Mouse (Mus musculus) CD4-positive, CD25-positive, alpha-beta regulatory T cell, adult 2 months (primary cell): ENCODE data around the gene Syt11.
A peak's percentile ranks its signal among the peaks of the same experiment; 100 is the strongest.
"Not testable (repeated sequence)": the region's sequence is repeated elsewhere in the genome, so short reads cannot be mapped to it uniquely, and the experiment has no call there.

Experiments used
- DNase-seq: peaks from one replicate; pipeline ENCODE4 v3.0.0-alpha.2; 2012; ENCODE audit warnings: low read depth, low spot score

Gene Syt11

DNA sequence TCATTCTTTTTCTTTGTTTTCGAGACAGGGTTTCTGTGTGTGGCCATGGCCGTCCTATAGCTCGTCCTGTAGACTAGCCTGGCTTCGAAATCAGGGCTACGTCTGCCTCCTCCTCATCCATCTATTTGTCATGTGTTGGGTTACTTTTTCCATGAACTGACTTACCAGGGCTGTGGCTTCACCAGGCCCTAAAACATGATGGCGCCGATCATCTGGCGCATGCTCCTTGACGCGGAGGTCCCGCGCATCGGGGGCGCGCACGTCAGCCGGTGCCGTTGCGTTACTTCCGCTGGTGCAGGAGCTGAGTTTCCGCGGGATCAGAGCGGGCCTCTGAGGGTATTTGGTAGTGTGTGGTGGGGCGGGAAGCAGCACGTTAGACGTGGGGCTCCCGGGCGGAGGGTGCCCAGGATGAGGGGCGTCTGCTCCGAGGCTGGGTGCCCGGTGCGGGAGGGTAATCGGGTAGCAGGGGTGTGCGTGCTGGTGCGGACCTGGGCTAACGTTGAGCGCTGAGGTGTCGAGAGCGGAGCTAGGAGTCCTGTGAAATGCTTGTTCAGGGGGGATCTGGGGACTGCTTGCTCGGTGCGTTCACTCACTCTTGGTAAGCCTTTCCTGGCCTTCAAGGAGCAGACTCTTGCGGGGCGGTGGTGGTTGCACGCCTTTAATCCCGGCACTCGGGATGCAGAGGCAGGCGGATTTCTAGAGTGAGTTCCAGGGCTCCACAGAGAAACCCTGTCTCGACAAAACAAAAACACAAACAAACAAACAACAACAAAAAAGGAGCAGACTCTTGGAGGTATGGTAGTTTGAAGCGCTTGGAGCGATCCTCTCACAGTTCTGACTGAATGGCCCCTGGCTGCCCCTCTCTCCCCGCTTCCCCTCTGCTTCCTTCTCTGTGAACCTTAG is at the start of gene Syt11:
TSS of gene Syt11 (minus strand) at position 226 of the 903 bp plus-strand sequence.
- DNase-seq, result peak; percentile 56

DNA sequence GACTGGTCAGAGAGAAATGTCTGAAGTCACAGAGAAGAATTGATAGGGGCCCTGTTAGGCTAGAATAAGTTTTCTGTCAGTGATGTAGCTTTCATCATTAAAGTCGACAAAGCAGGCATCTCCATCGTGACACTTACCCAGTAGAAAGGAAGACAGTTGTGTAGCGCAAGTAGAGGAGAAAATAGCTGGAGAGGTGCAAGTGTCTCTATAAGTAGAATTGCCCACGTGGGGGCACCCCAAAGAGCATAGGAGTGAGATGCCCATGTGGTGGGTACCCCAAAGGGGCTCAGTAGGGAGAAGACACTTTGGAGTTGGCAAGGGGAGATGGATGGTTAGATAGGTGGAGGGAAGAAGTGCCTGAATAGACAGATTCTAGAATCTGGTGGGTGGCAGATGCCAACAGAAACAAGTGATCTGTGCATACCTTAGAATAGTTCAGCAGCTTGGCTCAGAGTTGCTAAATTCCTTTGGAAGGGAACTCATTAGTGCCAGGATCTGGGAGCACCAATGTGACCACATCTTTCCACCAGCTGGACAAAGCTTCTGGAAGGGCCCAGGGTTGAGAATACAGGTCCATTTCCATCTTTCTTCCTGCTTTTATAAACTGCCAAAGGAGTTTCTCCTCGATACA is 29.1 kb upstream of the Syt11 start:
- no peak for DNase-seq

DNA sequence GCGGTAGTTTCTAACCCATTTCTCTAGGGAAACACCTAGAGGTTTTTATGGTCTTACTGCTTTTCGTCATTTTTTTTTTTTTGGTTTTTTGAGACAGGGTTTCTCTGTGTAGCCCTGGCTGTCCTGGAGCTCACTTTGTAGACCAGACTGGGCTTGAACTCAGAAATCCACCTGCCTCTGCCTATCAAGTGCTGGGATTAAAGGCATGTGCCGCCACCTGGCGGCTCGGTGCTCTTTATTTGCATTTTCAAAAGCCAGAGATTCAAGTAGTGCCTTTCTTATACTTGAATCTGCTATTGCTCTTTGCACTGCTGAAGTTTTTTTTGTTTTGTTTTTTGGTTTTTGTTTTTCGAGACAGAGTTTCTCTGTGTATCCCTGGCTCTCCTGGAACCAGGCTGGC is 22.5 kb upstream of the Syt11 start:
- DNase-seq, result not testable (repeated sequence)

DNA sequence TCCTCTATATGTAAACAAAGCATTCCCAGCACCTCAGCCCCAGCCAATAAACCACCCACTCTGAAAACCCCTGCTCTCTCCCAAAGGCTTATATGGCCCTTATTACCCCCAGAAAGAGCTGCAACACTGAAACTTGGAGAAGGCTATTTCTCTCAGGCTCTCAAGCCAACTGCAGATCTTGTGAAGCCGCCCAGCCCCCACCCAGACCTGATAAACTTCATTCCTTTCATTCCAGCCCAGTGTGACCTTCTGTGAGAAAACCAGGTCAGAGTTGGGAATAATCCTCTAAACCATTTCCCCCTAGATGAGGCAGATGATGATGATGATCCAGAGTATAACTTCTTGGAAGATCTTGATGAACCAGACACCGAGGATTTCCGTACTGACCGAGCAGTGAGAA is 13.1 kb upstream of the Syt11 start:
- not testable (repeated sequence) for DNase-seq

DNA sequence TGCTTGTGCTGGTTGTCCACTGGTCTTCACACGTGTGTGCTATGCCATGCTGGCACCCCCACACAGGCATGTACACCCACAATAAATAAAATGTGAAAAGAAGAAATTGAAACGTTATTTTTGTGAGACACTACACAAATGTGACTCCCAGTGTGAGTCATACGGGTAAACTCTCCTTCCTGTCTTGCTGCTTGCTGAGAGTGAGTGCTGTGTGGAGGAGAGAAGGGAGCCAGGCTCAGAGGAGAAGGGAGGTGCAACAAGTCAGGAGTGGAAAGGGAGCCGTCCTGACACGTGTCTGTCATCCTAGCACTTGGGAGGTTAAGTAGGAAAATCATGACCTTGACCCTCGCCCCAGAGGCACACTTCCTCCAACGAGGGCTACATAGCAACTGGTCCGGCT is 11.8 kb upstream of the Syt11 start:
- DNase-seq, result not testable (repeated sequence)

DNA sequence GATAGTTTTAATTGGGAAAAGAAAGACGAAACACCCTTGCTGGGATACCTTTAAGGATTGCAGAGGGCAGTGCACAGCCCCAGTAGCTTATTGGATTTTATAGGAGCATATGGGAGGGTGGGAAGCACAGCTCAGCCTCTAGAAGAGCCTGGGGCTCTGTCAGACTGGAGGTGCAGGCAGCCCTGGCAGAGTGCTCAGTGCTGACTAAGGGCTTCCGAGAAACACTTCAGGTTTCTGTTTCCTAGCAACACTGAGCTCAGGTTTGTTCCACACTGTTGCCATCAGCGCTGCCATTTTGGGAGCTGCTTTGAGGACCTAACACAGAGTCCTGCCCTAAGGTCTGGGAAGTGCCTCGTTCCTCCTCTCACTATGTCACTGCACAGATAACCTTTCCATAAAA is 11.4 kb upstream of the Syt11 start:
- not testable (repeated sequence) for DNase-seq

DNA sequence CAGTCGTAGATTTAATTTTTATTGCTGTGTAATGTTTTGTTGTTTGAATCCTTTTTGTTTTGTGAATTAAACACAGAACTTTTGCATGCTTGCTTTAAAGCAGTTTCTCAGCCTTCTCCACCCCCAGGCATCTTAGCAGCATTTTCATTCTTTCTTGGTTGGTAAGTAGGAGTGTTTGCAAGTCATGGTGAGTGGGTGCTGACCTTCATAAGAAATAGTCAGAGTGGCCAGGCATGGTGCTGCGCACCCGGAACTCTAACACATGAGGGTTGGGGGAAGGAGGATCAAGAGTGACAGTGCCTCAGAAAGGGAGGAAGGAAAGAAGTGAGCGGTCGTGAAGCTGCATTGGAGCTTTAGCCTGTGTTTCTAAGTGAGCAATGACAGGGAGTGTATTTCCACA is 9.9 kb upstream of the Syt11 start:
- no peak for DNase-seq

DNA sequence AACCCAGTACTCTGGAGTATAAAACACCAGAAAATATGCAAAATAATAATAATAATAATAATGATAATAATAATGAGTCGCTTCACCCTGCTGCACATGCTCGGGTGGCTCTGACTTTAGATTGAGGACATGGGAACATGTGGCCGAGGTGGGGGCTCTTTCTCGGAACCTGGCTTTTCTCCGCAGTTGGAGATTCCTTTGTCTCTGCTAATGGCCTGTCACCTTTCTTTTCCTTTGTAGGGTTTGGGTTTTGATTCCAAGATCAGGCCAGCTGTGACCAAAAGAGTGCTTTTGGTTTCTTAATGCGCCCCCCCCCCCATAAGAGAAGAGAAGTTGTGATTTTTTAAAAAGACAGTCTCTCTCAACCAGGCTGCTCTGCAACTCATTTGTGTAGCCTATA is 1.8 kb downstream of the Syt11 start:
- DNase-seq, result not testable (repeated sequence)

DNA sequence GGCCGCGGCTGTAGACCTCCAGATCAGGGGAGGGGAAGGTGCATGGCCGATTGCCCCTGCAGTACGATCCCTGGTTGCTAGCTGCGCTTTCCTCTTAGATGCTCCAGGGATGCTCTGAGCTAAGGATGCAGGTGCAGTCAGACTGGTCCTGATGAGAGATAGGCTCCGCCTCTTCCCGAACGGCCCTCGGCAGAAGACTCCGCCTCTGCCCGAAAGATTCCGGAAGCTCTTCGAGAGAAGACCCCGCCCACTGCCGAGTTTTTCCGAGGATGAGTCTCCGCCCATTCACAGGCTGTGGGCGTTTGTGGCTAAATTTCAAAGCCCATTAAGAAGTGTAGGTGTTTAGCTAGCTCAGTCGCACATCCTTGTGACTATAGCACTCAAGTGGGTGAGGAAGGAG is 2.6 kb downstream of the Syt11 start:
- DNase-seq, result peak; percentile 91

DNA sequence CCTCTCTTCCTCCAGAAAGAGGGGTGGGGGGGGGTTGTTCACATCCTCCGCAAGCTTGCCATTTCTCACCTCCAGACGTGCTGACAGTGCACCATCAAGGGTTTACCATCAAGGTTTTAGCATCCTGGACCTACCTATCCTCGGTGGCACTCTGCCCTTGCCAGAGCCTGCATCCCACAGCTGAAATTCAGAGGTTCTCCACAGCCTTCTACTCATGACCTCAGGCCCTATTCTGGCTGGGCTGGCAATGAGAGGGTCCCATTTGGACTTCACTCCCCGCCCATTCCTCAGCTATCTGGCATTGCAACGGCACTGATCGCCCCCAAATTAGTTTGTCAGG is 3.1 kb downstream of the Syt11 start:
- DNase-seq, result not testable (repeated sequence)

DNA sequence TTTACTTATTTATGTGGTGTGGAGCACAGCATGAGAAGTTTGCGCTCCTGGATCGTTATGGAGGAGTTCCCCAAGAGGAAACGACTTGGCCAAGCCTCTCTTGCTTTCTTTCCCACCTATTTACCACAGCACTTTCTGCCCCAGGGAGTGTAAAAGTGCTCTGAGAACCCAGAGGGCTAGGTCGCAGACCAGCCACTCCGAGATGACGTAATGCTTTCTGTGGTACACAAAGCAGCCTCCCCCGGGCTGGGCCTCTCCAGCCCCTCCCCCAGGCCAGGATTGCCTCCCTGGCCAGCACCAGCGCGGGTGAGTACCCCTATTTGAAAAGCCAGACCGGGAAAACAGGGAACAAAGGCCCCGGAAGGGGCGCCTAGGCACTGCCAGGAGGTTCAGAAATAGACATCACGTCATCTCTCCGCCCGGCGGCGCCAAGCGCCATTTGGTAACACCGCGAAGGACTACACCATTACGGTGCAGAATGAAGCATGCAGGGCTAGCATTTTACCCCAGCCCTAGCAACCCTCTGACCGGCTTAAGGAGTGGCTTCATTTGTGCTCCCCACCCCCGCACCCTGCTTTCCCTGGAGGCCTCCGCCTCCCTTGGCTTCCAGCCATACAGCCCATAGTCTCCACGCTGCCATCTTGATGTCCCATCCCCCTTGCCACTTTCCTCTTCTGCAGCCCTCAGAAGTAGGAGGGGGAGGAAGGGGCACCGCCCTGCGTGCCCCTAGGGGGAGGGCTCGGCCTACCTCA is 3.6 kb downstream of the Syt11 start:
- DNase-seq, result peak; percentile 84

DNA sequence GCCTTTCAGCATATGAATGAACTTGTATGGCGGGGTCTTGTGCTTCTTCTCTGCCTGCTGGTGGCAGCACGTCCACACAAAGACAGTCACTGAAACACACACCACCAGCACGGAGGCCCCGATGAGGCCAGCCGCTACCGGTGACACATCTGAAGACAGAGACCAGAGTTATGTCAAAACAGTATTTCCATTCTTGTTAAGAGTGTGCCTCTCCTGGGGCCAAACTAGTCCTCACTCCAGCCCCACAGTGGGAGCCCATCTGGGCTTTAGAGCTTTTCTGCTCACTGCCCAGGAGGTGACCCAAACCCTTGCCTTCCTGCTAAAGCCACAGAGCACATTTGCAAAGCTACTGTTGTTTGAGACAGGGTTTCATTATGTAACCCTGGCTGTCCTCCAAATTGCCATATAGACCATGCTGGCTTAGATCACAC is 12.5 kb downstream of the Syt11 start:
- DNase-seq, result peak; percentile 57

DNA sequence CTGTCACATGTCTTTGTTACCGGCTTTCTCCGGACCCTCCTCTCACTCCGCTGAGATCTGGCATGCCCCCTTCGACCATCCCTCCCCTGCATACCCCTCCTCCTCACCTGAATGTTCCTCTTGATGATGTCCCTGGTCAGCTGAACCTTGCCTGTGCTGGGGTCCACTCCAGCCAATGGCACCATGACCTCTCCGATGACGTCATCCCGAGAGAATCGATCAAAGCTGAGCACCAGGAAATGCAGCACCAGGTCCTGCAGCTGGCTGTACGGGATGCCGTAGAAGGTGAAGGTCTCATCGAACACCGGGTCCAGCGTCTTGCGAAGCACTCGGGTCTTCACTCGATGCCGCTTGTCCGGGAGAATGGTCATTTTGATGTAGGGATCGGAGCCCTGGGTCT is 13.3 kb downstream of the Syt11 start:
- DNase-seq, result no peak

DNA sequence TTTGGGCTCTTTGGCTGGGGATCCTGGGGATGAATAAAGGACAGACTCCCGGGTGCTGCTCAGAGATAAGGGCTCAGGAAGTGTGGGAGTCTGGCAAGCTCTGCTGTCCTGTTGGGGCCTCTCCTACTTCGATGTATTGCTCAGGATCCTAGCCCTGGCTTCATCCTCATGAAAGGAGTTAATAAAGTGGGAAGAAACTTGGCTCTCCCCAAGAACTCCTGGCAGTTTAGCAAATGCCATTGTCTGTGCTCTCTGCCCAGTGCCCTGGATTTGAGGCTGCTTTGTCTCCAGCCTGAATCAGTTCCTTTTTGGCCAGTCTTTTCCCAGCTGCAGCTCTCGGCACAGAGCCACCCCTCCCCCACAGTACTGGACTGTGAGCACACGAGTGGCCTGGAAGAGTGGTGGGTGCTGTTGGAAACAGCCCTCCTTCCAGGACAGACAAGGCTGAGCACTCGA is 16.9 kb downstream of the Syt11 start:
- no peak for DNase-seq

DNA sequence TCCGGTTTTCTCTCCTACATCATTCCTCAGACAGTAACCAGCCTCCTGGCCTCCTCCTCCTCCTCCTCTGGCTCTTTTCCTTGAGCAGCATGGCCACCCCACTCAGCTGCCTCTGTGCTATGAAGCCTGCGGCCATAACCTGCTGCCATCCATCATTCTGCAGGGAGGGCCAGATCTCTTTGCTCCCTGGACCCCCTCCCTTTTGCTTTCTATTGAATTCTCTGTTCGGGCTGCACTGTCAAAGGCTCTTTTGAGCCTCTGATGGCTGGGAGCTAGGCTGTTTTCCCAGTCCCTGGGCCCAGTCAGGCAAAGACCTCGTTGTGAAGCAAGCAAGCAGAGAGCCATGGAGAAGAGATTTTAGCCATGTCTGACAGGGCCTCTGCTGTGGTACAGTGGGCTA is 18.7 kb downstream of the Syt11 start:
- DNase-seq, result no peak

DNA sequence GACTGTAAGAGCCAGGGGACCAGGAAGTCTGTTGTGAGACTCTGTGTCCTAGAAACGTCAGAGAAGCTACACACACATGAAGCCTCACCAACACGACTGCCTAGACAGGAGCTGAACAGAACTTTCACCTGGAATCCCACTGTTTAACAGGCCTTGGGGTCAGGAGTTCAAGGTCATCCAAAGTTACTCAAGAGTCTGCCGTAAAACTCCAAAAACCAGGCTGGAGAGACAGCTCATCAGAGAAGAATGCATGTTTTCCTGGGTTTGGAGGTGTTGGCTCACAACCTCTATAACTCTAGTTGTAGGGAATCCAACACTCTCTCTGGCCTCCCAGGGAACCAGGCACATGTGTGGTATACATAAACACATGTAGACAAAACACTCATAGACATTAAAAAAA is 19.4 kb downstream of the Syt11 start:
- no peak for DNase-seq

DNA sequence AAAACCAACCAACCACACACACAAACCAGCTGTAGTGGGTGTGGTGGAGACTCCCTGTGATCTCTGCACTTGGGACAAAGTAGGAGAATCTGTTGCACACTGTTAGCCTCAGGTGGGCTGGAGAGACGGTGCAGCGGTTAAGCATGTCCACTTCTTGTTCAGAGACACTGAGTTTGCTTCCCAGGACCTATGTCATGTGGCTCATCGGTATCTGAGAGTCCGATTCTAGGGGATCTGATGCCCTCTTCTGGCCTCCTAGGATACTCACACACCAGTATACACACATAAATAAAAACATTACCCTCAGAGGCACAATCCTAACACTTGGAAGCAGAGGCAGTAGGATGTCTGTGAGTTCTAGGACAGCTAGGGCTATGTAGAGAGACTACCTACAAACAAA is 20.7 kb downstream of the Syt11 start:
- peak; percentile 29 for DNase-seq

DNA sequence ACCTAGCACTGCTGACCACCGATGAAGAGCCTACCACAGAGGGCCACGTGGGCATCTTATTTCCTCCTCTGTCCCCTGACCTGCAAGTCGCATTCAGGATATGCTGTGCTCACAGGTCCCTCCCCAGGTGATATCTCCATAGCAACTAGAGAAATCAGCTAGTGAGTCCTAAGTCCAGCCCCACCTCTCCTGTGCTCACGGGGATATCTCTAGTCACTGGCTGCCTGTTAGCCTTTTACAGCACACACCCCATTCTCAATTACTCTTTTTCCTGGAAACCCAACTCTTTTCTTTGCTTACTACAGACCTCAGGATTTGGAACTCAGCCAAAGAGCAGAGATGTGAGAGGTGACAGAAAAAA is 28.1 kb downstream of the Syt11 start:
- no peak for DNase-seq

DNA sequence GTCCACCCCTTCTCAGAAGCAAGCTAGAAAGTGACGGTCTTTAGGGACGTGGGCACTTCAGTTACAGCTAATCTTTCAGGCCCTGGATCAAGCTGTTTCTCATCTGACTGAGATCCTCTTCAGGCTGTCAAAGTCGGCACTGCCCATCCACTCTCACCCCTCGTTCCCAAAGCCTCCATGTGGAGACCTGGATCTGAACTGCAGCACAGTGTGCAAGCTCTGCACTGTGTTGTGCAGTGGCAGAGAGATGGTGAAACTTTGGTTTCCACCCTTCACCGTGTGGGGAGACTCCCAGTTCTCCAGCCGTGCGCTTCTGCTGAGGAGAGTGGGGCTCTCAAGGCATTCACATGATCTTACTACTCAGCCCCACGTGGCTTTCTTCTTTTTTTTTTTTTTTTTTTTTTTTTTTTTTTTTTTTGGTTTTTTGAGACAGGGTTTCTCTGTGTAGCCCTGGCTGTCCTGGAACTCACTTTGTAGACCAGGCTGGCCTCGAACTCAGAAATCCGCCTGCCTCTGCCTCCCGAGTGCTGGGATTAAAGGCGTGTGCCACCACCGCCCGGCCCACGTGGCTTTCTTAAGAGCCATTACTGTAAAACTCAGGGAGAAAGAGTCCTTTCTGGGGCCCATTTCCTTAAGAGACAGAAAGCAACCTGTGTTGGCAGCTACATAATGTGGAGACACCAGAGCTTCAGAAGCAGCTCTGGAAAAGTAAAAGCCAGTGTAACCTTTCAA is 28.7 kb downstream of the Syt11 start:
- DNase-seq, result no peak

DNA sequence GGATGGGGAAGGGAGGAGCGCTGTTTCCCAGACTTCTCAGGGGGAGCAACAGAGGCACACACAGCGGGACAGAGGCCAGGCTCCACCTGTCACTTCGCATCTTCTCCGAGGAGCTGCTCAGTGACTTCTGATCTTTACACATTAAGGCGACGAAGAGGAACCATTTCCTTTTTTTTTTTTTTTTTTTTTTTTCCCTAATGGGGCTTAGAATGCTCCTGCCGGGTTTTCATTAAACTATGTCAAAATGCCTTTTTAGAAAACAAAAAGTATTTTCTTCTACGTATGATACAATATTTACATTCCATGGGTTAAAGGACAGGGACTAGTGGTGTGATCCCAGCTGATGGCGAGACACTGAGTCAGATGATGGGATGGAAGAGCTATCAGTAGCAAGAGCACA is 29.4 kb downstream of the Syt11 start:
- DNase-seq, result no peak

DNA sequence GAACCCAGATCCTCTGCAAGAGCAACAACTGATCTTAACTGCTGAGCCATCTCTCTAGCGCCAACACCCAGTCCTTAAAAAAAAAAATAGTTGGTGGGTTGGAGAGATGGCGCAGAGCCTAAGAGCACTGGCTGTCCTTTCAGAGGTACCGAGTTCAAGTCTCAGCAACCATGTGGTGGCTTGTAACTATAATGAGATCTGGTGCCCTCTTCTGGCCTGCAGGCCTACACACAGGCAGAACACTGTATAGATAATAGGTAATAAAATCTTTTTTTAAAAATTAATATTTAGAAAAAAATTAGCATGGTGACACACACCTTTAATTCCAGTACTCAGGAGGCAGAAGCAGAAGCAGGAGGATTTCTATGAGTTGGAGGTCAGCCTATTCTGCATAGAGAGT is 34.8 kb downstream of the Syt11 start:
- DNase-seq, result peak; percentile 18

DNA sequence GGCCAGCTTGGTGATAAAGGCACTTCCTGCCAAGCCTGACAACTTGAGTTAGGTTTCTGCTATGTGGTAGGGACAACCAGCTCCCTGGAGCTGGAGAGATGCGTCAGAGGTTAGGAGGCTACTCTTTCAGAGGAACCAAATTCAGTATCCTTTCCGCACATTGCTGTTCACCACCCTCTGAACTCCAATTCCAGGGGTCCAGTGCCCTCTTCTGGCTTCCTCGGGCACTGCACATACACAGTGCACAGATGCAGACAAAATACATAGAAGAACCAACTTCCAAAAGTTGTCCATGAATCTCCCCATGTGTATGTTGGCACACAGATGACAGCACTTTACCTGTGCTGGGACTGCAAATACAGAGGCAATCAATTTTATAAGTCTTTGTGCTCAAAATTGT is 36.3 kb downstream of the Syt11 start:
- DNase-seq, result peak; percentile 78
